Mouse (Mus musculus) spleen, adult 2 months (tissue): ENCODE results near the gene Igf2bp2. TPM values are rescaled to one million over a fixed set of nuclear protein-coding genes. Genes with fewer than 3 reads are reported as not detected.

Experiments used
- DNase-seq, 2 experiments: peaks; one replicate each; pipeline versions ENCODE4 v3.0.0 to v3.0.0-alpha.2; 2012 to 2021; ENCODE audit warnings: low spot score in 2 of 2, low read depth in 1 of 2
- H3K27ac ChIP-seq: fragments of 200-500 bp; 2 replicates; pipeline ENCODE4 v1.5.1; 2012; ENCODE audit warnings: low read length, inconsistent platforms; ENCODE audit not compliant: insufficient read depth
- H3K27me3 ChIP-seq: fragments of 200-500 bp; 2 replicates; pipeline ENCODE4 v1.6.1; 2012; ENCODE audit warnings: mild to moderate bottlenecking, moderate library complexity, low read length, inconsistent platforms; ENCODE audit not compliant: control insufficient read depth, insufficient read depth
- H3K36me3 ChIP-seq: fragments of 200-500 bp; 2 replicates; pipeline ENCODE4 v1.6.1; 2012; ENCODE audit warnings: mild to moderate bottlenecking, low read length, inconsistent platforms; ENCODE audit not compliant: control insufficient read depth, insufficient read depth
- H3K4me1 ChIP-seq: fragments of 200-500 bp; 2 replicates; pipeline ENCODE4 v1.6.1; 2011; ENCODE audit warnings: inconsistent platforms; ENCODE audit not compliant: control insufficient read depth, insufficient read depth, insufficient read length
- H3K4me3 ChIP-seq: fragments of 200-500 bp; 2 replicates; pipeline ENCODE4 v1.5.1; 2011; ENCODE audit warnings: mild to moderate bottlenecking, inconsistent platforms; ENCODE audit not compliant: insufficient read depth, insufficient read length; ENCODE audit errors: extremely low read depth
- CTCF ChIP-seq: fragments of 200-500 bp; IDR thresholded peaks from 2 replicates; pipeline ENCODE4 v1.5.1; 2011; ENCODE audit warnings: mild to moderate bottlenecking, inconsistent platforms; ENCODE audit not compliant: insufficient read depth, insufficient read length, insufficient replicate concordance; ENCODE audit errors: extremely low read depth
- POLR2A ChIP-seq: fragments of 200-500 bp; IDR thresholded peaks from 2 replicates; pipeline ENCODE4 v1.6.1; 2011; ENCODE audit warnings: low read depth, low read length, inconsistent platforms
- WGBS: fragments of 180-500 bp; shearing (Covaris S2); methylation state at CpG from one replicate; pipeline ENCODE4 v1.1.7; 2018; 5-methylcytosine and 5-hydroxymethylcytosine counted together
- polyA plus RNA-seq: library from polyadenylated mRNA; depleted of rRNA; stranded (reverse); fragments of >200 nt; gene quantifications from 2 replicates; pipeline ENCODE4 v1.2.3, GENCODE M21; 2012

The Igf2bp2 gene
- polyA plus RNA-seq, 1 experiment = 0.28 TPM

GRCm38 (mm10) chr16:22053411-22053810 is 109.7 kb downstream of the Igf2bp2 start:
- peaks cover 2% of the 10 kb centered on the region; the same call in 1 of the 2 replicates for H3K36me3 ChIP-seq
- H3K27me3 ChIP-seq = no peaks in the 10 kb centered on the region
- no peak for DNase-seq
- 98% methylated on average over 21 of the region's 21 CpGs for WGBS
- H3K4me3 ChIP-seq = no peak overlapping the region
- TF ChIP-seq POLR2A = no peak
- TF ChIP-seq CTCF = no peak
- no peaks in the 10 kb centered on the region for H3K4me1 ChIP-seq
- H3K27ac ChIP-seq = no peak overlapping the region

GRCm38 (mm10) chr16:22046739-22047366 is 116.2 kb downstream of the Igf2bp2 start:
- no peak overlapping the region for H3K27ac ChIP-seq
- 87% methylated on average over 10 of the region's 10 CpGs for WGBS
- H3K27me3 ChIP-seq = no peaks in the 10 kb centered on the region
- no peak overlapping the region for H3K4me3 ChIP-seq
- H3K36me3 ChIP-seq = peaks cover 20% of the 10 kb centered on the region
- H3K4me1 ChIP-seq = no peaks in the 10 kb centered on the region
- DNase-seq = no peak
- TF ChIP-seq POLR2A (no peak), CTCF (no peak)

- Histone ChIP-seq H3K4me3 (no peak overlapping the region), H3K36me3 (peaks cover 24% of the 10 kb centered on the region), H3K4me1 (no peaks in the 10 kb centered on the region), H3K27me3 (no peaks in the 10 kb centered on the region), H3K27ac (no peak overlapping the region)
- WGBS = 86% methylated on average over 3 of the region's 3 CpGs
- TF ChIP-seq CTCF (no peak), POLR2A (no peak)
- DNase-seq = no peak
Measured at GRCm38 (mm10) chr16:22045930-22046329, 117.2 kb downstream of the Igf2bp2 start.

GRCm38 (mm10) chr16:22043830-22044229 is 119.3 kb downstream of the Igf2bp2 start:
- 44% methylated on average over 4 of the region's 4 CpGs for WGBS
- no peak for TF ChIP-seq CTCF
- no peak for TF ChIP-seq POLR2A
- peaks cover 30% of the 10 kb centered on the region for H3K36me3 ChIP-seq

GRCm38 (mm10) chr16:22039978-22040377 is 123.1 kb downstream of the Igf2bp2 start:
- Histone ChIP-seq H3K4me3 (no peak overlapping the region), H3K36me3 (peaks cover 22% of the 10 kb centered on the region), H3K4me1 (no peaks in the 10 kb centered on the region), H3K27ac (no peak overlapping the region), H3K27me3 (no peaks in the 10 kb centered on the region)
- no peak for DNase-seq
- TF ChIP-seq CTCF (no peak), POLR2A (no peak)
- WGBS = 97% methylated on average over 1 of the region's 1 CpGs

More at GRCm38 (mm10) chr16:22043830-22044229, 119.3 kb downstream of the Igf2bp2 start:
- Histone ChIP-seq H3K4me3 (no peak overlapping the region), H3K27ac (no peak overlapping the region), H3K4me1 (no peaks in the 10 kb centered on the region), H3K27me3 (no peaks in the 10 kb centered on the region)
- DNase-seq = no peak

GRCm38 (mm10) chr16:22038554-22038953 is 124.5 kb downstream of the Igf2bp2 start:
- no peak overlapping the region for H3K4me3 ChIP-seq
- TF ChIP-seq POLR2A (no peak), CTCF (no peak)
- H3K36me3 ChIP-seq = peaks cover 16% of the 10 kb centered on the region
- H3K27me3 ChIP-seq = no peaks in the 10 kb centered on the region
- no peak overlapping the region for H3K27ac ChIP-seq
- WGBS = 92% methylated on average over 10 of the region's 10 CpGs
- no peaks in the 10 kb centered on the region for H3K4me1 ChIP-seq
- no peak for DNase-seq

GRCm38 (mm10) chr16:22027474-22027873 is 135.6 kb downstream of the Igf2bp2 start:
- Histone ChIP-seq H3K4me3 (no peak overlapping the region), H3K27me3 (no peaks in the 10 kb centered on the region), H3K36me3 (peaks cover 32% of the 10 kb centered on the region), H3K27ac (no peak overlapping the region), H3K4me1 (no peaks in the 10 kb centered on the region)
- WGBS = 96% methylated on average over 5 of the region's 5 CpGs
- no peak for DNase-seq
- TF ChIP-seq POLR2A (no peak), CTCF (no peak)
